Mouse (Mus musculus) left cerebral cortex, adult 11 months (tissue): Measurements from ENCODE around the gene Zfp335.

Experiments
- DNase-seq: peaks from one replicate; pipeline ENCODE4 v3.0.0; 2022; ENCODE audit warnings: low spot score

The Zfp335 gene

DNA sequence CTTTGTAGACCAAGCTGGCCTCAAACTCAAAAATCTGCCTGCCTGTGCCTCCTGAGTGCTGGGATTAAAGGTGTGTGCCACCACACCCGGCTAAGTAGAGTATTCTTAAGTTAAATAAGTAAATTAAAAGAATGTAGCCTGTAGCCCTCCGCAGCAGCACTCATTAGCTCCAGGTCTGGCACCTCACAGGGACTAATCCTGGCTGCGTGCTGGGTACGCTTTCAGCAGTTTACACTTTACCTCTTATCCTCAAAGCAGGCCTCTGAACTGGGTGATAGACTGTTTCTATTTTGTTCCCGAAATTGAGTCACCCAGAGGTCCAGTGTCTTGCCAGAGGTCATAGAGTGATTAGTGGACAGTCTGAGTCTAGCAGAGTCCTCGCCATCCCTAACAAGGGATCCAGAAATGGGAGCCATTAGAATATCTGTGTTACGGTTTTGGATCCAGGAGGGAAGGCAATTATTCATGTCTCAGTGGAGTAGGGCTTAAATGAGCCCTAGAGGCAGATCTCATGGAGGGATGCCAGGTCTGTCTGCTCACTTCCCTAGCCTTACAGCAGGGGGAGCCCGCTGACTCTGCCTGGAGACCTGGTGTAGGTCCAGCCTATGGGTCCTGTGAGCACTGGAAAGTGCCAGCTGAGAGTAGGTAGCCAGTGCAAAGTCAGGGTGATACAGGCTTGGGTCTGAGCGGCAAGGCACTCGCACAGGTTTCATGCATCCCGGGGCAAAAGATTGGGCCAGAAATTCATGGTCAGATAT lies 12.7 kb upstream of the Zfp335 start:
- DNase-seq, result peak; percentile 91

DNA sequence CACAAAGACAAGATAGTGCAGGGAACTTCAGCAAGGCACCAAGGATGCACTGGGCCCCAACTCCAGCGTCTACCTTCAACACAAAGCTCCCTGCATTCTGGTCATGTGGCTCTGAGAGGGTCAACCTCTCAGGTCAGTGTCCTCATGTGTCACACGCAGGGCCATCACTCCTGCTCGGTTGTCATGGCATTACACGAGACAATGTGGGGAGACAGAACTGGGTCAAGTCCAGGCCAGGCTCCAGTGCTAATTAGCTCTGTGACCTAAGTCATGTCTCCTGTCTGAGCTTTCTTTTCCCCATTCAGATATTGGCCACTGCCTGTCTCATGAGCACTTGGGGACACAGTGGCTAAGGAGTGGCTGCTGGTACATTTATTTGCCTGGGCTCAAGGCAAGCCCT lies 11.7 kb upstream of the Zfp335 start:
- DNase-seq, result no peak

DNA sequence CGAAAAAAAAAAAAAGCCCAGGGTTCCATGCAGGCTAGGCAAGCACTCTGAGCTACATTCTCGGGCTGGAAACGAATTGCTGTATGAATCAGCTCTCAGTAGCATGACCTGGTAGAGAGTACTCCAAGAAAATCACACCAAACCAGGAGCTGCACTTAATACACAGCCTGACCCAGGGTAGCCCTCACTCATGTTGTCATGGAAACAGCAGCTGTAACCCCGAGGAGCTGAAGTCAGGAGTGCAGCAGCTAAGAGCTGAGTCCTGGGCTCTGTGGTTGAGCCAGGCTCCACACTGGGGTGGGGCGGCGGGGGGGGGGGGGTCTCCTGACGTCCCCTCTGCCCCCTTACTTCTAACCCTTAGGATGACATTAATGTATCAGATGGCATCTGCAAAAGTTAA lies 10.4 kb upstream of the Zfp335 start:
- DNase-seq, result no peak

DNA sequence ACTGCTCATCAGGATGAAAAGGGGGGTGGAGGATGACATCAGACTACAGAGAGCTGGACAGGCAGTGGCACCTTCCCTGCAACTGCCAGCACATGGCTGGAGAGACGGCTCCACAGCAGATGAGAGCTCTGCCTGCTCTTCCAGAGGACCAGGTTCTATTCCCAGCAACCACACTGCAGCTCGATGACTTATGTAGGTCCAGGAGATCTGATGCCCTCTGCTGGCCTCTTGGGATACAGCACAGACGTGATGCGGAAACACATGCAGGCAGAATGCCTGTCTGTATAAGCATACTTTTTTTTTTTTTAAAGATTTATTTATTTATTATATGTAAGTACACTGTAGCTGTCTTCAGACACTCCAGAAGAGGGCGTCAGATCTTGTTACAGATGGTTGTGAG lies 6.8 kb upstream of the Zfp335 start:
- DNase-seq, result no peak

DNA sequence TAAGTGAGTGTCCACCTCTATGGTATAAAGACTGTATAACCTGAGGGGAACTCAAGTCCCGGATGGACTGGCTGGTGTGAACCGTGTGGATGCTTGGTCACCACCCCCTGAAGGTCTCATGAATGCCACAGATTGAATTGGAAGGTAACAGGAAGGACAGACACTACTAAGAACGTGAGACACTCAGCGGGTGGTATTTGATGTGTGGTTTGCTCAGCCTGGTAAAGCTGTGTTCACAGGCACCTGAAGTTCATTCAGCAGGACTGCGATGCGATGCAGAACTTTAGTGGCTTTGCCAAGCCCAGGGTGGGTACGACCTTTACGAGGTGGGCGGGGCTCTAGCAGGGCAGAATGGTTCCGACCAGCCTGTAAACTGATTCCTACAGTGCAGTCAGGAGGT lies 5.8 kb upstream of the Zfp335 start:
- no peak for DNase-seq

DNA sequence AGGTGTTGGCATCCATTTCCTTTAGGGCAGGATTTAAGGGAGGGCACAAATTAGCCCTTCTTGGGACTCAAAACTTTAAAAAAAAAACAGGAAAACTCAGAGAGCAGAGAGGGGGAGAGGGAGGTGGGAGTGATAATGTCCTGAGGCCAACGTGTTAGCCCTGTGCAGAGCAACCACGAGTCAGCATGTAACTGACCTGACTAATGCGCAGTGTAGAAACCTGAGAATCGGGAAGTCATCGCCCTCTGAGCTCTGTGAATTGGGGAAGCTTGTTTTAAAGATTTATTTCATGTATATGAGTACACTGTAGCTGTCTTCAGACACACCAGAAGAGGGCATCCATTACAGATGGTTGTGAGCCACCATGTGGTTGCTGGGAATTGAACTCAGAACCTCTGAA lies 5.3 kb upstream of the Zfp335 start:
- DNase-seq, result no peak

DNA sequence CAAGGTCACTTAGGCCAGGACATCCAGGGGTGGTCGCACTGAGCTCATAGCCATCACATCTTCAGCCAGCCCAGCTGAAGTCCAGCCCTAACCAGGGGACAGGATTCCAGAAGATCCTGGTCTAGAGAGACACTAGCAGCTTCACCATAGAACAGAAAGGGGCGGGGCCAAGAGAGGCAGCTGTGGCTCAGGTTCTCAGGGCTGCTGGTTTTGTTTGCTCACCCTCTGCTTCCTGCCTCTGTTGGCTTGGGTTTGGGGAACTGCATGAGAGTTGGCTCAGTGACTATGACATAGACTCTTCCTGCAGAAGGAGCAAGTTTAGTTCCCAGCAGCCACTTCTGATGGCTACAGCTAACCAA lies 1.9 kb upstream of the Zfp335 start:
- DNase-seq, result no peak

DNA sequence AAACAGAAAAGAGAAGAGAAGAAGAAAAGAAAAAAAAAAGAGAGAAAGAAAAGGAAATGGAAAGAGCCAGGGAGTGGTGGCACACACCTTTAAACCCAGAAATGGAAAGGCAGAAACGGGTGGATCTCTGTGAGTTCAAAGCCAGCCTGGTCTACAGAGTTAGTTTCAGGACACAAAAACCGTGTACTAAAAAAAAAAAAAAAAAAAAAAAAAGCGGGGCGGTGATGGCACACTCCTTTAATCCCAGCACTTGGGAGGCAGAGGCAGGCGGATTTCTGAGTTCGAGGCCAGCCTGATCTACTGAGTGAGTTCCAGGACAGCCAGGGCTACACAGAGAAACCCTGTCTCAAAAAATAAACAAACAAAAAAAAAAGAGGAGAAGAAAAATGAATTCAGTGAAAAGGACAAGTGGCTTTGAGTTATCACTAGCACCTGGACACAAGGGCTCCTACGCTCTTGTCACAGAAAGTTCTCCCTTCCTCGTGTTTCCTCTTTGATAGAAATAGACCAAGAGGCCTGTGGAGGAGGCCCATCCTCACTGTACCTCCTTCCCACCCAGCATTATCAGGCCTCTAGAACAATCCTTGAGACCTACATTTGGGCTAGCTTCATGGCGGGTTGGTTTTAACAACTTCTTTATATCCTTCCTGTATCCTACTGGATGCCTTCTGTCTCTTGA lies 1.3 kb upstream of the Zfp335 start:
- DNase-seq, result no peak

DNA sequence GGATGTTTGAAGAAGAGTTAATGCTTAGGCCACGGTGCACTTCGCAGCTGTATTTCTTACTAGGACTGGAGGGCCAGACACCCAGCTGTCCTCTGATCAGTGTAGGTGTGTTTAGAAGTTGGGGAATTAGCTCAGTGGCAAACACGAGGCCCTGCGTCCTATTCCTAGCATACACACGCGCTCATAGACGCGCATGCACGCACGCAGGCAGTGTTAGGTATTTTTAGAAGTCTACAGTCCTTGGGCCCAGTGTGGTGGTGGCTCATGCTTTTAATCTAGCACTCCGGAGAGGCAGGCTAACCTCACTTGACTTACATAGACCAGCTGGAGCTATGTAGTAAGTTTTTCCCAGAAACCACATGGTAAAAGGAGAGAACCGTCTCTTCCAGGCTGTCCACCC lies 594 bp upstream of the Zfp335 start:
- peak; percentile 62 for DNase-seq

DNA sequence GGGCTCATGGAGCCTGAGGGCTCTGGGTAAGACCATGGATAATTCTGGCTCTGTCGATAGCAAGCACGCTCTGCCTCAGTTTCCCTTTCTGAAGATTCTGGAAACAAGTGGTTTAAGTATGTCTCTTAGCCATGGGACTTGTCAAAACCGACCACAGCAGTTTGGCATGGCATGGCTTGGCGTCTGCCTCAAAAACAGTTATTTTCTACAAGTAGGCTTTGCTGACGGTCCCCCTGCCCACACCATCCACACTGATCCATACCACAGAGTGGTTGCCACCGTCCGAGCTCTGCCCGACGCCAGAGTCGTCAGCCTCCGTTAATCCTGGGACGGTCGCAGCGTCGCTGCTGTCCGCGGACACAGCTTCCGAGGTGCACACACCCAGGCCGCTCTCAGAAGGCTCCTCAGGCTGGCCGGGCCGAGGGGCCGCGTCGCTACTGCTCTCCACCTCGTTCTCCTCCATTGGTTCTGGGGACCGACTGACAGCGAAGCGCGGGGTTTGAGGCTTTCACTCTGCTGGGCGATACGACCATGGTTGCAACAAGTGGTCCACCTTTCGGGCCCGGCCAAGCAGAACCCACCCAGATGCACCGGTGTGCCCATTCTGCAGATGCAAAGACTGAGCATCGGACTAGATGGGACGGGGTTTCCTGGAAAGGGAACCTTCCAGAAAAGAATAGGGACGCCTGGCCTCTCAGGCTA lies 1.0 kb downstream of the Zfp335 start:
- DNase-seq, result no peak

DNA sequence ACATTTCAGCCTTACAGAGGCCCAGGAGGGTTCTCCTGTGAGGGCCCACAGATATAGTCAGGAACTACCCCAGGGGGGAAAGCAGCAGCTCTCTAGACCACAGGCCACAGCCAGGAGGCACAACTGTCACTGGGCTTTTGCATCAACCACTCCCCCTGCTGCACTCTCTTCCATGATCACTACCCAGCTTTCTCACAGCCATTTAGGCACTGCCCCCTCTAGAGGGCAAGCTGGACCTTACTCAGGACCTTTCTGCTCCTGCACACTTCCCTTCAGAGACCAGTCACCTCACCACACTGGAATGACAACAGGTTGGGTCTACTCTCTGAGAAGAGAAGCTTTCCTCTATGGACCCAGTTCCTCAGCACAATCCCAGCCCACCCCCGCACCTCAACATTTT lies 2.0 kb downstream of the Zfp335 start:
- DNase-seq, result no peak

DNA sequence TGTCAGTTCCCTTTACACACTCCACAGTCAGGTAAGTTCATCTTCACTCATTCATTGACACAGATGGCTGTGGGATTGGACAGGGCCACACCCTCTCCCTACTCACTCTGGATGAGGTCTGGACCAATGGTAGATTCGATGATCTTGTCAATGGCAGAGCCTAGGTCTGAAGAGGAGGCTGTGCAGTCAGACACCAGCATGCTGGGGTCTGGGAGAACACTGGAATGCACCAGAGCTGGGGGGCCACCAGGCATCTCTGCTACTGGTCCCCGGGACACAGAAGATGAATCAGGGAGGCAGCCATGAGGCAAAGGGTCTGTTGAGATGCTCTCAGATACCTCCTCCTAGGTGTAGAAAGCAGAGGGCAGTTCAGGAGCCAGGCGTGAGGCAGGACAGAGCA lies 2.5 kb downstream of the Zfp335 start:
- no peak for DNase-seq

DNA sequence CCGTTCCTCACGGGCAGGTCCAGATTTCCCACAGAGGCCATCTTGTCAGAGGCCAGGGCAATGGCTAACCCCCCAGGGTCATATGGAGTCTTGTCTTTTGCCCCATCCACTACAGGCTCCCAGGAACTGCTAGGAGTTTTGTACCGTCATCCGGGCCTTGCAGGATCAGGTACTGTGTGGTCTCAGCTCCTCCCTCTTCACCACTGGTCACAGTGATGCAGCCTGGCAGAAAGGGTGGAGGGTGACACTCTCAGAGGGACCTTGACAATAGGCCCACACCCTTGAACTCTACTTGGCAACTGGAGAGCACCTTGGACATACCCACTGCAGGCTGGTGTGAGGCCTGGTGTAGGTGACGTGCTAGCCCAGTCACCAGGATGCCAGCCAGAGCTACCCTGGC lies 3.5 kb downstream of the Zfp335 start:
- no peak for DNase-seq

DNA sequence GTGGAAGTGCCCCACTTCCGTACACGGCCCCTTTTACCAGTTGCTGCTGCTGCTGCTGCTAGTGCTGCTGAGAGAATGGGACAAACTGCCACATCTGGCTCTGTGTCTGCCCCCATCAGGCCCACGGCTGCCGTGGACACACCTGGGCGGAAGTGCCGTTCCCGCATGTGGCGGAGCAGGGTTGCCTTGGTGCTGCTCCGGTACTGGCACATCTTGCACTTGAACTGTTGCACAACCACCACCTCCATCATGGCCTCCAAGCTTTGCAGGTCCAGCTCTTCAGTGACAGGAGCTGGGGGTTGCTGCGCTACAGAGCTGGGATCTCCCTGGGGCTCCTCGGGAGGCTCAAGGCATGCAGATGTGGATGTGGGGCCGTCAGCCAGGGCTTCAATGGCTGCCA lies 4.0 kb downstream of the Zfp335 start:
- no peak for DNase-seq

DNA sequence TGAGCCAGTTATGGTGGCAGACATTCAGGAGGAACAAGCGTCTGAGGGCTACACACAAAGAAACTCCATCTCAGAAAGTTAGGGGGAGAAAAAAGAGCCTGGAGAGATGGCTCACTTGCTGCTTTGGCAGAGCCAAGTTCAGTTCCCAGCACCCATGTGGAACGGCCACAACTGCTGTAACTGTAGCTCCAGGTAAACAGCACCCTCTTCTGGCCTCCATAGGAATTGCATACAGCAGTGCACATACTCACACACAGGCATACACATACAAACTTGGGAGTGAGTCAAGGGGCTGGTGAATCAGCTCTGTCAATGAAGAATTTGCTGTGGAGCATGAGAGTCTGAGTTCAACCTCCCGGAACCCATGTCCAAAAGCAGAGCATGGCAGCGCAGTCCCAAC lies 5.5 kb downstream of the Zfp335 start:
- DNase-seq, result no peak

DNA sequence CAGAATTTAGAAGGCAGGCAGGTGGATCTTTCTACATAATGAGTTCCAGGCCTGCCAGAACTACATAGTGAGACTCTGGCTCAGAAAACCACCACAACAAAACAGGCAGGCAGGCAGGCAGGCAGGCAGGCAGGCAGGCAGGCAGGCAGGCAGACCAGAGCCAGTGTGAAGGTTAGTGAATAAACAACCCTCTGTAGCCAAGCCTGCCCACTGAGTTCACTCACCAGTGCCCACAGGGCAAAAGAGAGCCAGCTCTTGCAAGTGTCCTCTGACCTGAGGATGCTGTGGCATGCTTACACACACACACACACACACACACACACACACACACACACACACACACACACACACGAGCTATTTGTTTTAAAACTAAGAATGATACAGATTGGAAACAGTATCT lies 8.1 kb downstream of the Zfp335 start:
- DNase-seq, result no peak

DNA sequence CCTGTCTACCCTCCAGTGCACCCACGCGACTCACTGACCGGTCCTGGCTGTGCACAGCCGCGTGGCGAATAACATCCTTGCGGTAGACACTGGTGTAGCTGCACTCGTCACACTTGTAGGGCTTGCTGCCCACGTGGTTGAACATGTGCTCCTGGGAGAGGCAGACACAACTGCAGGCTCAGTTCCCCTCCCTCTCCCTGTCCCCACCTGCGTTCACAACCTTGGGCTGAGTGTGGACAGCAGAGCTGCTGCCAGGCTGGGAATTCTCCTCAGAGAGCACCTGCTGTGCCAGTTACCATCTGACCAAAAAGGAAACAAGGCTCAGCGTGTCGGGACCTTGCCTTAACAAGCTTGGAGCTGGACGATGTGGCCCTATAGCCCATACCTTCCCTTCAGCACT lies 10.2 kb downstream of the Zfp335 start:
- no peak for DNase-seq

DNA sequence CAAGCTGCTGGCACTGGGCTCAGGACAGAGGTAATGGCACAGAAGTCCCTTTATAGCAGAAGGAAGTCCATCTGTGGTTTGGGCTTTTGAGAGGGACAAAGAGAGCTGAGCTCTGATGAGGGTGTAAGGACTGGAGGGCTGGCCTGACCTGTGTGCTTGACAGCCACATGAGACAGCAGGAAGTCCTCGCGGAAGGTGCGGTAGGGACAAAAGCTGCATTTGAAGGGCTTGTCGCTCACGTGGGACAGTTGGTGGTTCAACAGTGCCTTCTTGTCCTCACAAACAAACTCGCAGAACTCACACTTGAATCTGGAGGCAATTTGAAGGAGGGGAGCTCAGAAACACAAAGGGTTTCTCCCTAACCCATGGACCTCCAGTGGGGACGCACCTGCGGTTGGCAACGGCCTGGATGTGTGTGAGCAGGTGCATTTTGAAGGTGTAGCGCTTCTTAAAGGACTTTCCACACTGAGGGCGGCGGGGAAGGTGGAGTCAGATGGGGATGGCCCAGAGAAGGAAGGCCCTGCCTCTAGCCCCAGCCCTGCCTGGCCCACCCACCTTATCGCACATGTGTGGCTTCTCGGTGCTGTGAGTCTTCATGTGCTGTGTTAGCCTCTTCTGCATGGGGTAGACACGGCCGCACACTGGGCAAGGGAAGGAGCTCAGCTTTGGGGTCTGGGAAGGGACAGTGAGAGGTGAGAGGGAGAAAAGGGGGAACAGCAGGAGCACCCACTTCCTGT lies 11.7 kb downstream of the Zfp335 start:
- no peak for DNase-seq

DNA sequence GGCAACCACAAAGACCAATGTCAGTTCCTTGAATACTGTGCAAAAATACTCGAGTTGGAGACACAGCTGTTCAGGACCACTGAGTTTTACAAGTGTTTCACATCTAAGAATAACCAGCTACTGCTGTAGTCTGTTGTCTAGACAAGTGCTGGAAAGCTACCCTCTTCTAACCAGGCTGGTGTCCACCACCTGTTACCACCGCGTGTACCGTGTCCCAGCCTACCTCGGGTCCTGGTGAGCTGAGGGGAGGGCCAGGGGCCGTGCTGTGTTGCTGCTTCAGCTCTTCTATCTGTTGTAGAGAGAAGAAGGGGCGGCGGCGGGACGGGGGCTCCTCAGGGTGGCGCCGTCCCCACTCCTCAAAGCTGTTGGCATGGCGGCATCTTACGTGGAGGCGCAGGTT lies 12.5 kb downstream of the Zfp335 start:
- no peak for DNase-seq

DNA sequence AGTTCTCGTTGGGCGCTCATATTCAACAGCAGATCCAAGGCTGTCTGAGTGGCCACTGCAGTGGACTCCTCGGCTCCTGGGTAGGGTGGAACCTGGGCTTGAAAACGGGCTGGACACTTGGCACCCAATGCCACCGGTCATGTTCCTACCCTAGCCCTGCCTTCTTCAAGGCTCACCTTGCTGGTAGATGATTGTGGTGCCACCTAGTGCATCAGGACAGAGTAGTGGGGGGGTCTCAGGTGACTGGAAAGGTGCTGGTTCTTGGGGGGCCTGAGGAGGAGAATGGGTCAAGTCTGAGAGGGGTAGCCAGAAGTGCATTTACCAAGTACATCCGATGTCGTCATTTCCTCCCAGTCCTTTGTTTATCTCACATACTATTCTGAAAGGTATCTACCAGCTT lies 13.5 kb downstream of the Zfp335 start:
- no peak for DNase-seq

DNA sequence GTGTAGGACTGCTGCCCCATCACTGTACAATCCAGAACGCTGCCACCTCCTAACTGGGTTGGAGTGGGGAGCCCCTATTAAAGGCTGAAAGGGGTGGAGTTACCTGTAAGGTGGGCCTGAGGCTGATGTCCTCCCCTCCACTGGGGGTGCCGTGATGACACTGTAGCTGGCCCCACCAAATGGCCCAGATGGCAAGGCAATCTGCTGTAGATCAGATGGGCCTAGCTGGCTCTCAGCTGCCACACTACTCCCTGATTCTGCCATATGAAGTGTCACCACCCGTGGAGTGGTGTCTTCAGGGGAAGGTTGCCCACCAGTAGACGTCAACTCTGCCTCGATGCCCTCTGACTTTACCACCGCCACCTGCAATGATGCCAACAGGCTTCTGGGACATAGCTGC lies 15.7 kb downstream of the Zfp335 start:
- DNase-seq, result no peak

DNA sequence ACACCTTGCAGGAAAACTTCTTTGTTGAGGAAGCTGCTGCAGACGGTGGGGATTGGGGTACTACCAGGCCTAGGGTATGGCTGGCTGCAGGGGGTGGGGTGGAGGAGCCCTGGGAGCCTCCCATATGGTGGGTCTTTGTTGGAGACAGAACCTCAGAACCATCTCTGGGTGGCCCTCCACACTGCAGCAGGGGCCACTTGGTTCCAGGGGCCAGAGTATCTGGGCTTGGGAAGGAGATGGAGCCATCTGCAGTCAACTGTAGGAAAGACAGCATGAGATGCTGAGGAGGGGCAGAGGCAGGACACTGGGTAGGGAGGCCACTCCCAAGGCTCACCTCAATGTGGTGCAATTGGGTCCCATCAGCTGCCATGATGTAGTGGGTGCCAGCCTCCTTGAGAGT lies 16.9 kb downstream of the Zfp335 start:
- no peak for DNase-seq

DNA sequence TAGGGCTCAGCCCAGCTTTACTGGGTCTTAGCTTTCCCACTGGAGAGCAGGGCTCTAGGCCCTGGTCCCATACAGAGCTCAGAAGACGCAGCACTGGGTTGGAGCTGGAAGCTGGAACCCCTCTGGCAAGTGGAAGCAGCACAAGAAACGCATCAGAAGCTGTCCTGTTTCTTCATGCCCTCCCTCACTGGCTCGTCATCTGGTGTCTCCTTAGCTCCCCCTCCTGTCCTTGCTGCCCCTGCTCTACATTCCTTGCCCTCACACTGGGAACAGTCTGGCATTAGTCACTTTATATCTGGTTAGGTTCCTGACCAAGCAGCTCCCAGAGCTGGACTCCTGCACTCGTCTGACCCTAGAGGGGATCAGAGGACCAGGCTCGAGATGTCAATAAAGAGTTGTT lies 17.5 kb downstream of the Zfp335 start:
- no peak for DNase-seq
